Mouse (Mus musculus): ENCODE measurements at regions not wholly inside any gene's neighbourhood (a gene's known extent, or its start where the extent isn't known, plus 50 kb on each side); places are given as distances from the start of the nearest gene placed in this dataset.

DNA sequence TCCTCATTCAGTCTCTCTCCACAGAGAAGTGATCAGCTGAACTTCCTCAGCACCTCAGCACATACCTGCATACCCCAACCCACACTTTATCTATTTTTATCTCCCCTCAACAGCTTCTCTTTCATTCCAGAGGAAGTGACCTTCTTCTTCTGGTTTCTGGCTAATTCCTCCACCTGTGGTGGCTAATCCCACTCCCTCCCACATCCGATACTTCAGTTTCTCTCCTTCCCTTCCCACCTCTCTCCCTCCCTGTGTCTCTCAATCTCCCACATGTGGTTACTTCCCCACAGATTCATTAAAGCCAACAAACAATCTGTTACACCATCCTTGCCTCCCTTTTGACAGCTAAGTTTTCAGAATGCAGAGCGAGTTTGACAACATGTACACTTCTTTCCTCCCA, 109.7 kb upstream of the Ell2 start:
- no peak for TF ChIP-seq CTCF (IDR thresholded peaks at IDR 0.05; ENCODE audit: borderline replicate concordance, extremely low read depth, insufficient read depth, insufficient read length)
- no peak for TF ChIP-seq POLR2A (IDR thresholded peaks at IDR 0.05; ENCODE audit: borderline replicate concordance, extremely low read depth, insufficient read depth, insufficient read length, poor library complexity, severe bottlenecking)

All from brain, embryonic 14.5 days (tissue).